Mouse (Mus musculus): ENCODE results near the gene Lekr1. TPM values are rescaled to one million over a fixed set of nuclear protein-coding genes. Genes with fewer than 3 reads are reported as not detected.

Gene Lekr1
- polyA plus RNA-seq, 1 experiment from 2014 or later = 3.4 TPM

DNA sequence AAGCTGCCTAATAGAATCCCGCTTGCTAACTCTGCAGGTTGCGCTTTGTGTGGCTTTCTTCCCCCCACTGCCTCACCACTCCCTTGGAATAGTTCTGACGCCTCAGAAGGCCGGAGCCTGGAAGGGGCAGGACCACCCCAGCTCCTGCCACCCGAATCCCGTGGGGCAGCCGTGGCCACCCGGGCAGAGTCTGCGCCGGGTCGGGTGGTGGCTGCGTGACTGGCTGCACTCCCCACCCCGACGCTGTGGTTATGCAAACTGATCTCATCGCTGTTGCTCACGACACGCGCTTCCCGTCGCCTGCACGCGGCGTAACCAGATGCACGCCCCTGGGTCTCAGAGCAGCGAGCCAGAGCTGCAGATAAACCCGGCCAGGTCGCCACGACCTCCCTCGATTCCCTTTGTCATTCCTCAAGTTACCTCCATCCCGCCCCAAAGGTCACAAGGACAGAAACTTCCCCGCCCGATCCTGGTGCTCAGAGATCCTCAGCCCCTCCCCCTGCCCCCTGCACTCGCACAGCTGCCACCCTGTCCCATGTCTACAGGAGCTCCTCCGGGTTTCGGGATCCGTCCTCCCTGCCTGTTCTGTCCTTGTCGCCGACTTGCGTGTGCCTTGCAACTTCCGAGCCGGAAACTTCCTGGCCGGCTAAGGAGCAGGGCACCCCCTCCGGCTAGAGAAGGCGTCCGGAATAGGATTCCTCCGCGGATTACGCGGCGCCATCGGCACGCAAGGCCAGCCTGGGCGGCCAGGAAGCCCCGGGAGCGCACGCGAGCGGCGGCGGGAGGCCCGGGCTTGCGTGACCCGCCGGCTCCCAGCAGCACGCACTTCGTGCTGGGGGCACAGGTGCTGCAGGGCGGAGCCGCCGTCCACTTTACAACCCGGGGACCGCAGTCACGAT lies 7.1 kb upstream of the Lekr1 start:
- no peaks in the 10 kb centered on the region for H3K27me3 ChIP-seq (replicated peaks; ENCODE audit: control insufficient read depth, insufficient read depth, low read length)
- WGBS = under 1% methylated on average over 72 of the region's 72 CpGs
- H3K36me3 ChIP-seq (ENCODE audit: control insufficient read depth, insufficient read depth) = no peaks in the 10 kb centered on the region
- H3K4me3 ChIP-seq (ENCODE audit: low read depth, low read length) = peak overlapping the region; percentile 59
- no peaks in the 10 kb centered on the region for H3K9me3 ChIP-seq (ENCODE audit: control insufficient read depth)
- ATAC-seq = peak; percentile 93
- TF ChIP-seq CTCF (IDR thresholded peaks at IDR 0.05; ENCODE audit: low read depth) = peak; percentile 16
- H3K9ac ChIP-seq (ENCODE audit: low read depth, low read length) = peak overlapping the region; percentile 83
- peak overlapping the region; percentile 91 for H3K4me2 ChIP-seq (replicated peaks; ENCODE audit: low read depth)
- H3K4me1 ChIP-seq (replicated peaks; ENCODE audit: control insufficient read depth, insufficient read depth, low read length) = 0 out of 2 replicates have a peak, but pooled peaks cover 8% of the 10 kb centered on the region
- peak overlapping the region; percentile 99 for H3K27ac ChIP-seq (ENCODE audit: low read depth, low read length)

DNA sequence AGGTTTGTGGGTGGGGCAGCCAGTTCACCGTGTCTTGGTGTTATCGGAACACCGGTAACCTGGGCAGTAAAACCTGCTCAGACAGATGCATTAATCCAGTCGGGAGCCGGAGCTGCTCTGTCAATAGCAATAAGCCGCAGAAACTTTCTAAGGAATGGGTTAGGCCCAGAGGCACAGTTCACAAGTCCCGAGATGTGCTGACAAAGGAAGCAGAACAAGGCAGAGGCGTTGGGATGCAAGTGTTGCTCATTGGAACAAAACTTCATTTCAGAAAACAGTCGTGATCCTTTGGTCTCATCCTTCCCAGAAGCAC lies 6.5 kb upstream of the Lekr1 start:
- peak overlapping the region; percentile 91 for H3K4me2 ChIP-seq (replicated peaks; ENCODE audit: low read depth)
- H3K27ac ChIP-seq (ENCODE audit: low read depth, low read length) = peak overlapping the region; percentile 99
- no peak for TF ChIP-seq CTCF (IDR thresholded peaks at IDR 0.05; ENCODE audit: low read depth)
- 3% methylated on average over 9 of the region's 9 CpGs for WGBS
- H3K9me3 ChIP-seq (ENCODE audit: control insufficient read depth) = no peaks in the 10 kb centered on the region
- 0 out of 2 replicates have a peak, but pooled peaks cover 8% of the 10 kb centered on the region for H3K4me1 ChIP-seq (replicated peaks; ENCODE audit: control insufficient read depth, insufficient read depth, low read length)
- H3K36me3 ChIP-seq (ENCODE audit: control insufficient read depth, insufficient read depth) = no peaks in the 10 kb centered on the region
- peak overlapping the region; percentile 83 for H3K9ac ChIP-seq (ENCODE audit: low read depth, low read length)
- H3K27me3 ChIP-seq (replicated peaks; ENCODE audit: control insufficient read depth, insufficient read depth, low read length) = no peaks in the 10 kb centered on the region
- H3K4me3 ChIP-seq (ENCODE audit: low read depth, low read length) = peak overlapping the region; percentile 59
- ATAC-seq = no peak

DNA sequence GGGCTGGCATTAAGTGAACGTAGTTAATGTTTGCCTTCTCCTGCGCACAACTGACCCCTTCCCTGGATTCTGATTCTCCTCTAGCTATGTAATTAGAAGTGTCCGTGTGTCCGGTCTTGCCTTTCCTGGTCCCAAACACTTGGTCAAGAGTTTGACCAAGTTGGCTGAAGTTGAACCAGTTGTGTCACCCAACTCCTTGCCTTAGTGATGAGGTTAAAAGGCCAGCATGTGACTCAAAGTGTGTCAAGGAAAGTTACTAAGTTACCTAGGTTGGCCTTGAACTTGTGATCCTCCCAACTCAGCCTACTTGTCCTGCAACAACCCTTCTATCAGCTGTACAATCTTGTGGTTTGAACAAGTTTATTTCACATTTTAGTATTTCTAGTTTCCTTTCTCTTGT lies 5.7 kb upstream of the Lekr1 start:
- Histone ChIP-seq H3K9ac (ENCODE audit: low read depth, low read length) (no peak overlapping the region), H3K9me3 (ENCODE audit: control insufficient read depth) (no peaks in the 10 kb centered on the region), H3K4me3 (ENCODE audit: low read depth, low read length) (no peak overlapping the region), H3K4me1 (replicated peaks; ENCODE audit: control insufficient read depth, insufficient read depth, low read length) (0 out of 2 replicates have a peak, but pooled peaks cover 9% of the 10 kb centered on the region), H3K27ac (ENCODE audit: low read depth, low read length) (no peak overlapping the region), H3K36me3 (ENCODE audit: control insufficient read depth, insufficient read depth) (no peaks in the 10 kb centered on the region), H3K27me3 (replicated peaks; ENCODE audit: control insufficient read depth, insufficient read depth, low read length) (no peaks in the 10 kb centered on the region), H3K4me2 (replicated peaks; ENCODE audit: low read depth) (no peak overlapping the region)
- TF ChIP-seq CTCF (IDR thresholded peaks at IDR 0.05; ENCODE audit: low read depth) = no peak
- WGBS = 78% methylated on average over 4 of the region's 4 CpGs
- no peak for ATAC-seq

DNA sequence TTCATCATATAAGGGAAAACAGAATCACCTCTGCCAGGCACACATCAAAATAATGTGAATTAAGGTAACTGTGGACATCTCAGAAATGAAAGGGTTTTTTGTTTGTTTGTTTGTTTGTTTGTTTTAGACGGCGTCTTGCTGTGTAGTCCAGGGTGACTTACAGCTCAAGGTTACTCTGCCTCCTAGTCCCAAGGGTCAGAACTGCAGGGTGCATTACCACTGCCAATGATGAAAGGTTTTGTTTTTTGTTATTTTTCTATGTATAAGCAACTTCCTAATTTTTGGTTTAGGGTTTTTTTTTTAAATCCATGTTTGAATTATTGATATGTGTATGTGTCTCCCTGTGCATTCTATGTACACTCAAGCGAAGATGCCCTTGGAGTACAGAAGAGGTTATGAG lies 4.3 kb upstream of the Lekr1 start:
- no peaks in the 10 kb centered on the region for H3K9me3 ChIP-seq (ENCODE audit: control insufficient read depth)
- 0 out of 2 replicates have a peak, but pooled peaks cover 13% of the 10 kb centered on the region for H3K4me1 ChIP-seq (replicated peaks; ENCODE audit: control insufficient read depth, insufficient read depth, low read length)
- H3K27me3 ChIP-seq (replicated peaks; ENCODE audit: control insufficient read depth, insufficient read depth, low read length) = no peaks in the 10 kb centered on the region
- H3K36me3 ChIP-seq (ENCODE audit: control insufficient read depth, insufficient read depth) = no peaks in the 10 kb centered on the region
- no peak overlapping the region for H3K27ac ChIP-seq (ENCODE audit: low read depth, low read length)
- 78% methylated on average over 3 of the region's 3 CpGs for WGBS
- H3K9ac ChIP-seq (ENCODE audit: low read depth, low read length) = no peak overlapping the region
- H3K4me3 ChIP-seq (ENCODE audit: low read depth, low read length) = no peak overlapping the region
- 0 out of 2 replicates have a peak, but pooled peaks have one; percentile 12 for TF ChIP-seq CTCF (IDR thresholded peaks at IDR 0.05; ENCODE audit: low read depth)
- no peak overlapping the region for H3K4me2 ChIP-seq (replicated peaks; ENCODE audit: low read depth)
- ATAC-seq = no peak

DNA sequence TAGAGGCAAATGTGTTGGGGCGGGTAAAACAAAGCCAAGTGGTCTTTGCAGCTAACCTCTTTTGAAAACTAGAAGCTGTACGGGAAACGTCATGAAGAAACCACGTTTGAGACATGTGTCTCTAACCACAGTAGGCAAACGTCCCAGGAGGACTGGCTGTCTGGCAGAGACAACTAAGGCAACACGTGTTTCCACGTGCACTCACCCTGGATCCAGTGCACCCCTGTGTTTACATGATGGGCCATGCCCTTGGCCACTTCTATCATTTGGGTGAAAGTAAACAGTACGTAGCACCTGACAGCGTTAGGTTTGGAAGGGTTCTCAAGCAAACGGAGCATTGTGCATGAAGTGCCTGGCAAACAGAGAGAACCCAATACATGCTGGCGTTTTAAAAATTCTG lies 2.9 kb upstream of the Lekr1 start:
- no peaks in the 10 kb centered on the region for H3K27me3 ChIP-seq (replicated peaks; ENCODE audit: control insufficient read depth, insufficient read depth, low read length)
- H3K27ac ChIP-seq (ENCODE audit: low read depth, low read length) = no peak overlapping the region
- H3K4me1 ChIP-seq (replicated peaks; ENCODE audit: control insufficient read depth, insufficient read depth, low read length) = 0 out of 2 replicates have a peak, but pooled peaks cover 13% of the 10 kb centered on the region
- H3K4me3 ChIP-seq (ENCODE audit: low read depth, low read length) = no peak overlapping the region
- no peaks in the 10 kb centered on the region for H3K9me3 ChIP-seq (ENCODE audit: control insufficient read depth)
- ATAC-seq = no peak
- H3K36me3 ChIP-seq (ENCODE audit: control insufficient read depth, insufficient read depth) = no peaks in the 10 kb centered on the region
- 39% methylated on average over 11 of the region's 11 CpGs for WGBS
- TF ChIP-seq CTCF (IDR thresholded peaks at IDR 0.05; ENCODE audit: low read depth) = no peak
- no peak overlapping the region for H3K4me2 ChIP-seq (replicated peaks; ENCODE audit: low read depth)
- no peak overlapping the region for H3K9ac ChIP-seq (ENCODE audit: low read depth, low read length)

DNA sequence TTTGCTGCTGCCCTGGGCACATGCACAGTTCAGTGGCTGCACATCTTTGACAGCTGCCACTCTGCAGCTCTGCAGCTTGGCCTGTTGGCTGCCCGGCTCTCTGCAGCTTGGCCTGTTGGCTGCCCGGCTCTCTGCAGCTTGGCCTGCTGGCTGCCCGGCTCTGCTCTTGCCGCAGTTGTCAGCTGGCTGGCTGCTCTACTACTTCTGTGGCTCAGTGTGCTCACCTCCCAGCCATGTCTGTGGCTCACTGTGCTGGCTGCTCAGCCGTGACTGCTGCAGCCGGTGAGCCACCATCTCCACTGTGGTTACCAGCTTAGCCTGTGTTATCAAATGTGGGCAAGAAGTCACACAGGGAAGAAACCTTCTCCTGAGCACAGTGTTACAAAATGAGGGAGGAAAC lies 4.2 kb downstream of the Lekr1 start:
- ATAC-seq = no peak

More for the DNA sequence above, 4.2 kb downstream of the Lekr1 start:
- no peak for TF ChIP-seq CTCF (IDR thresholded peaks at IDR 0.05; ENCODE audit: low read depth)
- no peak overlapping the region for H3K4me3 ChIP-seq (ENCODE audit: low read depth, low read length)
- H3K4me1 ChIP-seq (replicated peaks; ENCODE audit: control insufficient read depth, insufficient read depth, low read length) = 0 out of 2 replicates have a peak, but pooled peaks cover 5% of the 10 kb centered on the region
- H3K9ac ChIP-seq (ENCODE audit: low read depth, low read length) = no peak overlapping the region
- WGBS = 80% methylated on average over 6 of the region's 6 CpGs
- no peak overlapping the region for H3K27ac ChIP-seq (ENCODE audit: low read depth, low read length)
- H3K9me3 ChIP-seq (ENCODE audit: control insufficient read depth) = no peaks in the 10 kb centered on the region
- no peak overlapping the region for H3K4me2 ChIP-seq (replicated peaks; ENCODE audit: low read depth)
- H3K27me3 ChIP-seq (replicated peaks; ENCODE audit: control insufficient read depth, insufficient read depth, low read length) = no peaks in the 10 kb centered on the region
- H3K36me3 ChIP-seq (ENCODE audit: control insufficient read depth, insufficient read depth) = no peaks in the 10 kb centered on the region
